Mouse (Mus musculus): ENCODE data around the gene Smg1.
A peak's percentile ranks its signal among the peaks of the same experiment; 100 is the strongest.
"Not testable (repeated sequence)": the region's sequence is repeated elsewhere in the genome, so short reads cannot be mapped to it uniquely, and the experiment has no call there.

The Smg1 gene

GRCm38 (mm10) chr7:118249563-118249962, 6.1 kb upstream of the Smg1 start:
- DNase-seq (ENCODE audit: low spot score in 2 of 2) = no peak

- DNase-seq (ENCODE audit: low spot score in 2 of 2) = no peak
These were observed 4.6 kb upstream of the Smg1 start for GRCm38 (mm10) chr7:118248069-118248468.

- no peak for DNase-seq (ENCODE audit: low spot score in 2 of 2)
These were observed 1.8 kb upstream of the Smg1 start for GRCm38 (mm10) chr7:118245260-118245659.

- DNase-seq (ENCODE audit: low spot score in 2 of 2) = peak in 1 of 2 experiments; percentile 78
These were observed 508 bp downstream of the Smg1 start for GRCm38 (mm10) chr7:118242911-118243412.

GRCm38 (mm10) chr7:118242309-118242708, 1.2 kb downstream of the Smg1 start:
- no peak for DNase-seq (ENCODE audit: low spot score in 2 of 2)

- DNase-seq (ENCODE audit: low spot score in 2 of 2) = no peak
These were observed 3.1 kb downstream of the Smg1 start for GRCm38 (mm10) chr7:118240402-118240801.

GRCm38 (mm10) chr7:118239996-118240395, 3.5 kb downstream of the Smg1 start:
- DNase-seq (ENCODE audit: low spot score in 2 of 2) = no peak

GRCm38 (mm10) chr7:118236949-118237348, 6.5 kb downstream of the Smg1 start:
- DNase-seq (ENCODE audit: low spot score in 2 of 2) = peak in 1 of 2 experiments; percentile 36

- DNase-seq (ENCODE audit: low spot score in 2 of 2) = no peak
These were observed 9.2 kb downstream of the Smg1 start for GRCm38 (mm10) chr7:118234236-118234635.

- no peak for DNase-seq (ENCODE audit: low spot score in 2 of 2)
These were observed 10.9 kb downstream of the Smg1 start for GRCm38 (mm10) chr7:118232613-118233012.

GRCm38 (mm10) chr7:118219777-118220176, 23.7 kb downstream of the Smg1 start:
- no peak for DNase-seq (ENCODE audit: low spot score in 2 of 2)

GRCm38 (mm10) chr7:118206396-118206795, 37.1 kb downstream of the Smg1 start:
- DNase-seq (ENCODE audit: low spot score in 2 of 2) = no peak

- no peak for DNase-seq (ENCODE audit: low spot score in 2 of 2)
These were observed 47.7 kb downstream of the Smg1 start for GRCm38 (mm10) chr7:118195756-118196155.

GRCm38 (mm10) chr7:118185878-118186277, 57.6 kb downstream of the Smg1 start:
- DNase-seq (ENCODE audit: low spot score in 2 of 2) = no peak

GRCm38 (mm10) chr7:118184604-118185003, 58.9 kb downstream of the Smg1 start:
- DNase-seq (ENCODE audit: low spot score in 2 of 2) = no peak

- no peak for DNase-seq (ENCODE audit: low spot score in 2 of 2)
These were observed 62.3 kb downstream of the Smg1 start for GRCm38 (mm10) chr7:118181123-118181522.

- DNase-seq (ENCODE audit: low spot score in 2 of 2) = no peak
These were observed 63.7 kb downstream of the Smg1 start for GRCm38 (mm10) chr7:118179782-118180181.

- DNase-seq (ENCODE audit: low spot score in 2 of 2) = no peak
These were observed 67.6 kb downstream of the Smg1 start for GRCm38 (mm10) chr7:118175821-118176355.

- DNase-seq (ENCODE audit: low spot score in 2 of 2) = not testable (repeated sequence)
These were observed 73.3 kb downstream of the Smg1 start for GRCm38 (mm10) chr7:118170125-118170524.

GRCm38 (mm10) chr7:118163006-118163405, 80.5 kb downstream of the Smg1 start:
- no peak for DNase-seq (ENCODE audit: low spot score in 2 of 2)

GRCm38 (mm10) chr7:118160121-118160520, 83.3 kb downstream of the Smg1 start:
- DNase-seq (ENCODE audit: low spot score in 2 of 2) = no peak

- no peak for DNase-seq (ENCODE audit: low spot score in 2 of 2)
These were observed 87.0 kb downstream of the Smg1 start for GRCm38 (mm10) chr7:118156461-118156860.

GRCm38 (mm10) chr7:118154150-118154549, 89.3 kb downstream of the Smg1 start:
- no peak for DNase-seq (ENCODE audit: low spot score in 2 of 2)

GRCm38 (mm10) chr7:118143602-118144001, 99.9 kb downstream of the Smg1 start:
- no peak for DNase-seq (ENCODE audit: low spot score in 2 of 2)

Data from spleen, postnatal 10 days (tissue).